Mouse (Mus musculus) testis, adult 2 months (tissue): ENCODE measurements around the gene B3galnt1.

Source experiments
- CTCF ChIP-seq: fragments of 200-500 bp; IDR thresholded peaks from 2 replicates; pipeline ENCODE4 v1.5.1; 2012; ENCODE audit warnings: low read depth, mild to moderate bottlenecking, inconsistent platforms, low read length, moderate library complexity; ENCODE audit not compliant: control insufficient read depth, insufficient read depth, insufficient replicate concordance
- POLR2A ChIP-seq: fragments of 200-500 bp; IDR thresholded peaks from 2 replicates; pipeline ENCODE4 v1.6.1; 2012; ENCODE audit warnings: low read depth, mild to moderate bottlenecking, inconsistent platforms, low read length, moderate library complexity; ENCODE audit not compliant: control insufficient read depth

- no peak for TF ChIP-seq CTCF
- no peak for TF ChIP-seq POLR2A
Observed at GRCm38 (mm10) chr3:69597211-69597610, 1.5 kb downstream of the B3galnt1 start.
